Mouse (Mus musculus) heart, embryonic 11.5 days (tissue): Measurements from ENCODE around the gene Zbtb48. TPM values are rescaled to one million over a fixed set of nuclear protein-coding genes. Genes with fewer than 3 reads are reported as not detected.
A peak's percentile ranks its signal among the peaks of the same experiment; 100 is the strongest.
"Not testable (repeated sequence)": the region's sequence is repeated elsewhere in the genome, so short reads cannot be mapped to it uniquely, and the experiment has no call there.

Experiments used
- ATAC-seq: fragments of 200-750 bp; cut with Nextera tagmentation; replicated peaks from 2 replicates; pipeline ENCODE4 v1.8.0; 2017; ENCODE audit warnings: moderate library complexity; ENCODE audit not compliant: insufficient number of reproducible peaks, low FRiP score, low TSS enrichment
- H3K27ac ChIP-seq: fragments of 300-500 bp; sonication (generic); 2 replicates; pipeline ENCODE4 v1.5.1; 2014; ENCODE audit warnings: mild to moderate bottlenecking, low read depth, low read length
- H3K27me3 ChIP-seq: fragments of 300-500 bp; sonication (generic); 2 replicates; pipeline ENCODE4 v1.6.1; 2014; ENCODE audit warnings: mild to moderate bottlenecking, low read length, mixed read lengths; ENCODE audit not compliant: control insufficient read depth, insufficient read depth
- H3K36me3 ChIP-seq: fragments of 300-500 bp; sonication (generic); 2 replicates; pipeline ENCODE4 v1.6.1; 2014; ENCODE audit warnings: mild to moderate bottlenecking, low read length, moderate library complexity, mixed read lengths; ENCODE audit not compliant: control insufficient read depth, insufficient read depth
- H3K4me1 ChIP-seq: fragments of 300-500 bp; sonication (generic); 2 replicates; pipeline ENCODE4 v1.6.1; 2014; ENCODE audit warnings: low read length; ENCODE audit not compliant: control insufficient read depth, insufficient read depth
- H3K4me2 ChIP-seq: fragments of 300-500 bp; sonication (generic); 2 replicates; pipeline ENCODE4 v1.6.1; 2014; ENCODE audit warnings: mild to moderate bottlenecking, moderate library complexity
- H3K4me3 ChIP-seq: fragments of 300-500 bp; sonication (generic); 2 replicates; pipeline ENCODE4 v1.5.1; 2014; ENCODE audit warnings: low read depth, low read length
- H3K9ac ChIP-seq: fragments of 300-500 bp; sonication (generic); 2 replicates; pipeline ENCODE4 v1.6.1; 2014; ENCODE audit warnings: mild to moderate bottlenecking, low read depth, low read length, moderate library complexity
- H3K9me3 ChIP-seq: fragments of 300-500 bp; sonication (generic); replicated peaks from 2 replicates; pipeline ENCODE4 v1.6.1; 2016; ENCODE audit warnings: low read length; ENCODE audit not compliant: control insufficient read depth
- WGBS: fragments of 180-500 bp; shearing (Covaris S2); extraction: QIAGEN DNeasy Blood & Tissue Kit; methylation state at CpG from one replicate; pipeline ENCODE4 v1.1.7; 2014; ENCODE audit not compliant: insufficient replicate concordance; 5-methylcytosine and 5-hydroxymethylcytosine counted together
- polyA plus RNA-seq: library from polyadenylated mRNA; unstranded; fragments of >200 nt; fragmentation: Nextera tagmentation; extraction: Ambion mirVana; gene quantifications from 2 replicates; pipeline ENCODE4 v1.2.1, GENCODE M21; 2014

The Zbtb48 gene
- polyA plus RNA-seq, 1 experiment from 2014 or later, result 12.2 TPM

DNA sequence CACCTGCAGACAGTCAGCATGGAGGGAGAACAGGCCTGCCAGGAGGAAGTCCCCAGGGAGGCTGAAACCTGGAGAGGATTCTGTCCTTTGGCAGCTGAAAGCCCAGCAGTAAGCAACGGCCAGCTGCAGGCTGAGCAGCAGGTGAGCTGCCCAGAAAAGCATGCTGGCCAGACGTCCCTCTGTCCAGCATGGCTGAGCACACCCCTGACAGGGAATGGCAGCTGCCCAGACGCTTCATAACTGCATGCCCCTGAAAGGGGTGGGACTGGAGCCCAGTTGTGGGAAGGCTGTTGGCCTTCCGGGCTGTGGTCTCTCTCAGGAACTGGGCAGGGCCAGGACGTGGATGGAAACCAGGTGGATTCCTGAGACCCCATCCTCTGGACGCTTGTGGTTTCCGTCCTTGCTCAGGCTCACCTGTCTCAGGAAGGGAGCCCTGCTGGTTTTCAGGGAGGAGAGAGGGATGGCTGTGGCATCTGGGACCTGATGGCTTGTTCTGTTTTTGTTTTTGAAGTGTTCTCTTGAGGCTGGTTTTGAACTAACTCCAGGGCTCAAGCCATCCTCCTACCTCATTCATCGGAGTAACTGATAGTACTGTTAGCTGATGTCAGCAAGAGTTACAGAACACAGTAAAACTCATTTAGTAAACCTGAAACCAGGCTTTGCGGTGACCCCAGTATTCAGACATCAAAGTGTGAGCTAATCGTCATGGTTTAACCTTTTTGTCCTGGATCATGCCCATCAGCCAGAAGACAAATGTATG lies 10.9 kb upstream of the Zbtb48 start, which contains the start of gene Tas1r1:
Tas1r1 (minus strand) TSS at position 344 of the 760 bp plus-strand sequence.
- no peak for ATAC-seq
- no peak within 1 kb of the TSS for H3K27ac ChIP-seq

DNA sequence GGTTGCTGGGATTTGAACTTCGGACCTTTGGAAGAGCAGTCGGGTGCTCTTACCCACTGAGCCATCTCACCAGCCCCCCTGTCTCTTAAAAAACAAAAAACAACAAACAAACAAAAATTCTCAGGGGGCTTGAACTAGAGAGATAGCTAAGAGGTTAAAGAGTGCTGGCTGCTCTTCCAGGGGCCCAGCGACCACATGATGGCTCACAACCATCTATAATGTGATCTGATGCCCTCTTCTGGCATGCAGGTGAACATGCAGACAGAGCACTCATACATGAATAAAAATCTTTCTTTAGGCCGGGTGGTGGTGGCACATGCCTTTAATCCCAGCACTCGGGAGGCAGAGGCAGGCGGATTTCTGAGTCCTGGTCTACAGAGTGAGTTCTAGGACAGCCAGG lies 9.0 kb upstream of the Zbtb48 start:
- H3K4me2 ChIP-seq, H3K9ac ChIP-seq, ATAC-seq, H3K36me3 ChIP-seq, H3K27ac ChIP-seq, H3K4me3 ChIP-seq, H3K9me3 ChIP-seq: not testable (repeated sequence)
- 90% methylated on average over 6 of the region's 6 CpGs for WGBS
- Histone ChIP-seq H3K4me1 (peaks cover 10% of the 10 kb centered on the region), H3K27me3 (peaks cover 12% of the 10 kb centered on the region)

More for the DNA sequence above, 10.9 kb upstream of the Zbtb48 start, which contains the start of gene Tas1r1:
- peak within 1 kb of the TSS; percentile 87 for H3K9ac ChIP-seq
- peak within 1 kb of the TSS; percentile 95 for H3K4me2 ChIP-seq
- H3K9me3 ChIP-seq, result no peaks in the 10 kb centered on the region
- H3K27me3 ChIP-seq, result no peaks in the 10 kb centered on the region
- peaks cover 7% of the 10 kb centered on the region for H3K4me1 ChIP-seq
- H3K36me3 ChIP-seq, result peaks cover 19% of the 10 kb centered on the region
- 48% methylated on average over 10 of the region's 10 CpGs for WGBS
- H3K4me3 ChIP-seq, result peak within 1 kb of the TSS; percentile 100

DNA sequence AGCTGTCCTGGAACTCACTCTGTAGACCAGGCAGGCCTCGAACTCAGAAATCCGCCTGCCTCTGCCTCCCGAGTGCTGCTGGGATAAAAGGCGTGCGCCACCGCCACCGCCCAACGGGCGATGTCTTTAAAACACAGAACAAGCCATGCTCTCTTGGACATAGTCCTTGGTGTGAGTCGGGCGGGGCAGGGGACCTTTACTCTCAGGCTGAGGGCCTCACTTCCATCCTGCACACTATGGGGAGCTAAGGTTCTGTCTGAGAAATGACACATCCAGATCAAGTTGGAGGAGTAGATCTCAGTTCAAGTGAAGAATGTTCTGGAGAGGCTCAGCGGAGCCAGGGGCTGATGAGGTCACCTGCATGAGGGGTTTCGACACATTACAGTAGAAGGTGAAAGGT lies 5.5 kb upstream of the Zbtb48 start:
- H3K4me3 ChIP-seq, result no peak overlapping the region
- H3K9me3 ChIP-seq, result no peaks in the 10 kb centered on the region
- peaks cover 12% of the 10 kb centered on the region for H3K27me3 ChIP-seq
- no peak for ATAC-seq
- H3K27ac ChIP-seq, result no peak overlapping the region
- H3K9ac ChIP-seq, result no peak overlapping the region
- H3K36me3 ChIP-seq, result no peaks in the 10 kb centered on the region
- H3K4me1 ChIP-seq, result peaks cover 9% of the 10 kb centered on the region
- no peak overlapping the region for H3K4me2 ChIP-seq
- WGBS, result 82% methylated on average over 13 of the region's 13 CpGs

DNA sequence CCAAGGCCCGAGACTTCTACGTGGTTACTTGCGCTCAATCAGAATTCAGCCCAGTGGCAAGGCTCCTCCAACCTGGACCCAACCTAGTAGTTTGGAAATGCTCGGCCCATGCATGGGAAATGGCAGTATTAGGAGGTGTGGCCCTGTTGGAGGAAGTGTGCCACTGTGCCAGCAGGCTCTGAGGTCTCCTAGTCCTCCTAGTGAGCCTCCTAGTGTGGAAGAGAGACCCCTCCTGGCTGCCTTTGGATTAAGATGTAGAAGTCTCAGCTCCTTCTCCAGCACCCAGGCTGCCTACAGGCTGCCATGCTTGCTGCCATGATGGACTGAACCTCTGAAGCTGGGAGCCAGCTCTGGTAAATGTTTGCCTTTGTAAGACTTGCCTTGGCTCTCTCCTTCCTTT lies 2.5 kb upstream of the Zbtb48 start:
- no peak overlapping the region for H3K27ac ChIP-seq
- H3K27me3 ChIP-seq, result peaks cover 12% of the 10 kb centered on the region
- 76% methylated on average over 4 of the region's 4 CpGs for WGBS
- no peaks in the 10 kb centered on the region for H3K36me3 ChIP-seq
- H3K4me1 ChIP-seq, result peaks cover 29% of the 10 kb centered on the region
- no peaks in the 10 kb centered on the region for H3K9me3 ChIP-seq
- no peak overlapping the region for H3K9ac ChIP-seq
- no peak for ATAC-seq
- H3K4me2 ChIP-seq, result no peak overlapping the region
- H3K4me3 ChIP-seq, result no peak overlapping the region

DNA sequence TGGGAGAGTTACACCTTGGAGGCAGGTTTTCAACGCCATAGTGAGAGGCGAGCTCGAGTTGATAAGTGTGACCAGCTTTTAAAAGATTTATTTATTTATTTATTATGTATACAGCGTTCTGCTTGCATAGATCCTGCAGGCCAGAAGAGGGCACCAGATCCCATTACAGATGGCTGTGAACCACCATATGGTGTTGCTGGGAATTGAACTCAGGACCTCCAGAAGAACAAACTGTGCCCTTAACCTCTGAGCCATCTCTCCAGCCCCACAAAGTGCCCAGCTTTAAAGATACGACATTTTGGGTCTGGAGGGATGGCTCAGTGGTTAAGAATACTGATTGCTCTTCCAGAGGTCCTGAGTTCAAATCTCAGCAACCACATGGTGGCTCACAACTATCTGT lies 1.6 kb upstream of the Zbtb48 start:
- H3K27me3 ChIP-seq, result peaks cover 12% of the 10 kb centered on the region
- H3K4me3 ChIP-seq, result no peak overlapping the region
- no peak for ATAC-seq
- WGBS, result 33% methylated on average over 5 of the region's 5 CpGs
- H3K36me3 ChIP-seq, result no peaks in the 10 kb centered on the region
- no peak overlapping the region for H3K27ac ChIP-seq
- no peak overlapping the region for H3K9ac ChIP-seq
- H3K4me2 ChIP-seq, result no peak overlapping the region
- H3K9me3 ChIP-seq, result no peaks in the 10 kb centered on the region
- peaks cover 35% of the 10 kb centered on the region for H3K4me1 ChIP-seq

DNA sequence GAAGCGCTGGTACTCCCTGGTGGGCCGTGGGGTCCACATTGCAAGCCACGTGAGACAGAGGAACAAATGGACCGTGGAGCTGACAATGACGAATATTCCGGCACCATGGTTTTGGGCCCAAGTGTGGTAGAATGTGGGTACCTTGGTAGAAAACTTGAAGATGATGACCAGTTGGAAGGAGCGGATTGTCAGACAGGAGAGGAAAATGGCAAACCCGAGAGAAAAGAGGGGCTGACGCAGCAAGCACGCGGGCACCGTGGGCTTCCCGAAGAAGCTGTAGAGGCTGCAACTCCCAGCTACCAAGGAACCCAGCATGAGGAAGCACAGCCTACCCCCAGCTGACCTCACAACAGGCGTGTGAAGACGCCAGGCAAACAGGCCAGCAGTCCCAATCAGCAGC lies 985 bp upstream of the Zbtb48 start:
- 57% methylated on average over 15 of the region's 15 CpGs for WGBS
- no peaks in the 10 kb centered on the region; the same call in 1 of the 2 replicates for H3K36me3 ChIP-seq
- H3K4me2 ChIP-seq, result peak overlapping the region; percentile 94
- H3K4me1 ChIP-seq, result peaks cover 35% of the 10 kb centered on the region
- peaks cover 12% of the 10 kb centered on the region for H3K27me3 ChIP-seq
- no peak for ATAC-seq
- no peaks in the 10 kb centered on the region for H3K9me3 ChIP-seq
- peak overlapping the region; percentile 71; the same call in 1 of the 2 replicates for H3K4me3 ChIP-seq
- no peak overlapping the region for H3K27ac ChIP-seq
- no peak overlapping the region for H3K9ac ChIP-seq

DNA sequence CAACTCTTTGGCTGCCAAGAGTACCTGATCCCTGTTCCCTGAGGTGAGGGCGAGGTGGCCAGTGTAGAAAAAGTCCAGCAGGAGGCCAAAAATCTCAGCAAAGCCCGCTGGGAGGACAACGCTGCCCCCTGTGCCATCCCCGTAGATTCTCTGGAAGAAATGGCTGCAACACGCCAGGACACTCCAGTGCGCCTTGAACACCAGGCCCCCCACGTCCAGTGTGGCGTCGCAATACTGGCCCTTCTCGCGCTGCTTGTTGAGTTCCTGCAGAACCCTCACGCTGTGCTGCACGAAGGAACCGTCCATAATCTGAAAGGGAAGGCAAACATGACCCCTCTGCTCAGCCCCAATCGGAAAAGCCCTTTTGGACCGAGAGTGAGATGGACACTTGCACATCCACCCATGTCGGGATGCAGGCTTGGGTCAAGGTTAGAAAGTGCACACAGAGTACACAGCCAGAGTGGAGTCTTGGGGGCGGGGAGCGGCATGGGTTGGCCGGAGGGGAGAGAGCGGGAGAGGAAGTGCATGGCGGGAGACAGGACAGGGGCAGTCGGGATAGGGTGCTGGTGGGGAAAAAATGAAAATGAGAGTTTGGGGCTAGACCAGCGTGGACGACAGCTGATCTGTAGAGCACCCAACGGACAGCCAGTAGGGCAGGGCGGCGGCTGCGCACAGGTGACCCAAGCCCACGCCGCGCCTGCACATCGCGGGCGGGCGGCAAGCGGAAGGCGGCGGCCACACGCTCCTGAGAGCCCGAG lies 541 bp downstream of the Zbtb48 start:
- 3% methylated on average over 32 of the region's 41 CpGs for WGBS
- peak; percentile 60 for ATAC-seq
- H3K27ac ChIP-seq, result 0 out of 2 replicates have a peak overlapping the region, but pooled peaks have one; percentile 46

DNA sequence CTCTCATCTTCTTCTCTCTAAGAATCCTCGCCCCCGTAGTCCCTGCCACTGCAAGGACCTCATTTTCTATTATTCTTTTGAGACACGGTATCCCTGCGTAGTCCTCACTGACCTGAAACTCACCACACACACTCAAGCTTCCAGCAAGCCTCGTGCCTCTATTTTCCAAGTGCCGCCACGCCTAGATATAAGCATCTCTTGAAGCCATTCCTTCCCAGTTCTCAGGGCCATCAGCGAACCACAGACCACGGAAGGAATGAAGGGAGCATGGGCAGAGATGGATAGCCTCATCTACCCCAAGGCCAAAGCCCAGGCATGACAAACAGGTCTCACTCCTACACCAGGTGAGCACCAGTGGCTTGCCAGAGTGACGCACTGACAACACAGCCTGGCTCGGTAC lies 2.9 kb downstream of the Zbtb48 start:
- Histone ChIP-seq H3K36me3 (peaks cover 22% of the 10 kb centered on the region), H3K27ac (no peak overlapping the region)

More for the DNA sequence above, 541 bp downstream of the Zbtb48 start:
- no peaks in the 10 kb centered on the region for H3K9me3 ChIP-seq
- peak overlapping the region; percentile 77 for H3K9ac ChIP-seq
- peaks cover 32% of the 10 kb centered on the region for H3K4me1 ChIP-seq
- H3K27me3 ChIP-seq, result peaks cover 3% of the 10 kb centered on the region
- H3K4me2 ChIP-seq, result peak overlapping the region; percentile 94
- peak overlapping the region; percentile 71 for H3K4me3 ChIP-seq
- H3K36me3 ChIP-seq, result peaks cover 3% of the 10 kb centered on the region

More for the DNA sequence above, 2.9 kb downstream of the Zbtb48 start:
- H3K4me2 ChIP-seq, result no peak overlapping the region
- no peaks in the 10 kb centered on the region for H3K27me3 ChIP-seq
- 87% methylated on average over 11 of the region's 11 CpGs for WGBS
- H3K9me3 ChIP-seq, result no peaks in the 10 kb centered on the region
- ATAC-seq, result no peak
- no peak overlapping the region for H3K4me3 ChIP-seq
- H3K9ac ChIP-seq, result no peak overlapping the region
- H3K4me1 ChIP-seq, result peaks cover 32% of the 10 kb centered on the region
